Mouse (Mus musculus): ENCODE data around the gene Bid. TPM values are rescaled to one million over a fixed set of nuclear protein-coding genes. Genes with fewer than 3 reads are reported as not detected.

The Bid gene
- polyA plus RNA-seq, 1 experiment from 2014 or later, result 26.8 TPM

DNA sequence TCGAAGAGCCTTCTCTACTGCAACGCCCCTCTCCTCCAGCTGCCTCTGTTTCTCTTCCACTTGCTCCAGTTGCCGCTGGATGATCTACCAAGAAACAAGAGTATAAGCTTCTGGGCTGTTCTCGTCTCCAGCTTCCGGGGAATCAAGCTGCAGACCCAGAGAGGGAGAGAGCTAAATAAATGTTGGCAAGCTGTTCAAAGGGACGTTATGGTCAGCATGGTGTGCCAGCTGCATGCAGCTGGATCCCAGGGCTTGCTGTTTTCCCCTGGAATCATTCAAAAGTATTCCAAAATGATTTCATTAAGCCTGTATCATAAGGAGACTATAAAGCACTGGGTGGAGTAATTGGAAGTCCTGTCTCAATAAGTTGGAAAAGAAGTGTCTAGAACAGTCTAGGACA is 34.7 kb upstream of the Bid start:
- H3K27me3 ChIP-seq (ENCODE audit: insufficient read depth, low read length), result no peaks in the 10 kb centered on the region
- no peak overlapping the region for H3K9ac ChIP-seq (replicated peaks; ENCODE audit: low read length)
- H3K4me1 ChIP-seq (ENCODE audit: insufficient read depth, low read length), result no peaks in the 10 kb centered on the region
- no peak overlapping the region for H3K4me2 ChIP-seq (replicated peaks; ENCODE audit: low read depth, low read length)
- no peak overlapping the region for H3K27ac ChIP-seq (ENCODE audit: low read length)
- no peak for ATAC-seq (ENCODE audit: low FRiP score, low TSS enrichment)
- 92% methylated on average over 6 of the region's 6 CpGs for WGBS
- peaks cover 18% of the 10 kb centered on the region; the same call in 1 of the 2 replicates for H3K36me3 ChIP-seq (ENCODE audit: insufficient read depth, low read length)
- H3K4me3 ChIP-seq (ENCODE audit: low read length), result no peak overlapping the region
- H3K9me3 ChIP-seq (ENCODE audit: low read length), result no peaks in the 10 kb centered on the region

DNA sequence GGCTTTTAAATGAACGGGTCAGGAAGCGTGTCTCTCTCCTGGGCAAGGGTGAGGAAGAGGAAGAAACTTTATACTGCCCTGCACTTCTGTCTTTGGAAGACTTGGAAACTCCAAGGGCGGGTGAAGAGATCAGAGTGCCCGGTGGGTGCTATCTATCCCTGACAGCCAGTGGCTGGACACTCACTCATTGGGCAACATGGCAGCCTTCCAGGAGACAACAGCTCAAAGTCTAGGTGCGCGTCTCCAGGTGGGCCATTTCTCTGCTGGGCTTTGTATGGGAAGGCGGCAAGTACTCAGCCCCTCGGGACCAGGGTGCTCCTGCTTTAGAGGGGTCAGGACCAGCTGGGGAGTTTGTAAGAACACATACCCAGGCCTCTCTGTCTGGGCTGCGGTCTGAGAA is 28.9 kb upstream of the Bid start:
- no peak overlapping the region for H3K4me2 ChIP-seq (replicated peaks; ENCODE audit: low read depth, low read length)
- no peak for ATAC-seq (ENCODE audit: low FRiP score, low TSS enrichment)
- no peaks in the 10 kb centered on the region for H3K9me3 ChIP-seq (ENCODE audit: low read length)
- H3K4me1 ChIP-seq (ENCODE audit: insufficient read depth, low read length), result no peaks in the 10 kb centered on the region
- H3K27ac ChIP-seq (ENCODE audit: low read length), result no peak overlapping the region
- H3K36me3 ChIP-seq (ENCODE audit: insufficient read depth, low read length), result peaks cover 5% of the 10 kb centered on the region; the same call in 1 of the 2 replicates
- H3K9ac ChIP-seq (replicated peaks; ENCODE audit: low read length), result no peak overlapping the region
- 93% methylated on average over 9 of the region's 9 CpGs for WGBS
- no peaks in the 10 kb centered on the region for H3K27me3 ChIP-seq (ENCODE audit: insufficient read depth, low read length)
- no peak overlapping the region for H3K4me3 ChIP-seq (ENCODE audit: low read length)

DNA sequence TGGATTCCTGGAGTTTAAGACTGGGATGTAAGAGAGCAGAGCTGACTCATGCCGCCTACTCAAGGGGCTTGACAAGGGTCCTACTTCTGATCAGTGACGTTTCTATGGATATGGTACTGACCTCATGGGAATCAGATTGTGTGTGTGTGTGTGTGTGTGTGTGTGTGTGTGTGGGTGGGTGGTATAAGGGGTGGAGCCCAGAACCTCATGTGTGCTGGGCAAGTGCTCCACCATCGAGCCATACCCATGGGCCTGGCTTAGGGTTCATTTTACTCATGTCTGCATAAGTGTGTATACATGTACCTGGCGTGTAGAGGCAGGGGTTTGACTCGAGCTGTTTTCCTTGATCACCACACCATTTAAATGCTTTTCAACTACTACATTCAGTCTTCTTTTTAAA is 27.3 kb upstream of the Bid start:
- no peaks in the 10 kb centered on the region for H3K4me1 ChIP-seq (ENCODE audit: insufficient read depth, low read length)
- H3K27ac ChIP-seq (ENCODE audit: low read length), result no peak overlapping the region
- no peak overlapping the region for H3K4me3 ChIP-seq (ENCODE audit: low read length)
- no peak overlapping the region for H3K9ac ChIP-seq (replicated peaks; ENCODE audit: low read length)
- no peaks in the 10 kb centered on the region for H3K36me3 ChIP-seq (ENCODE audit: insufficient read depth, low read length)
- no peak overlapping the region for H3K4me2 ChIP-seq (replicated peaks; ENCODE audit: low read depth, low read length)
- no peaks in the 10 kb centered on the region for H3K9me3 ChIP-seq (ENCODE audit: low read length)
- H3K27me3 ChIP-seq (ENCODE audit: insufficient read depth, low read length), result no peaks in the 10 kb centered on the region
- WGBS, result 91% methylated on average over 5 of the region's 5 CpGs
- no peak for ATAC-seq (ENCODE audit: low FRiP score, low TSS enrichment)

DNA sequence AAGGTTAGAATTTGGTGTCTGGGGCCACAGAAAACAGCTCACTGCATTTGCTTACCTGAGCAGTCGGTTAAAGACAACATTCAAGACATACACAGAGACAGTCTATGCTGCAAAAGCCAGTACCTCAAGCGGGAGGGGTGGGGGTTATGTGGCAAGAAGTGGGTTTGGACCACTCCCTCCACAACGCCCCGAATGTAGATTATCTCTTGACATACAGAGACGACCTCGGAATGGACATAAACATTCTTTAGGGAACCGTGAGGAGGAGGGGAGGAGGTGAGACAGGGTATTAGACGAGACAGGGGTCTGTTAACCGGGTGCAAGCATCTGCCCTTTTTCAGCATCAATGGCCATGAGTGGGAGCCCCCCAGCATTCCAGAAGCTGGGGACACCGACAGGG is 26.9 kb upstream of the Bid start:
- Histone ChIP-seq H3K9me3 (ENCODE audit: low read length) (no peaks in the 10 kb centered on the region), H3K36me3 (ENCODE audit: insufficient read depth, low read length) (no peaks in the 10 kb centered on the region), H3K9ac (replicated peaks; ENCODE audit: low read length) (no peak overlapping the region), H3K27me3 (ENCODE audit: insufficient read depth, low read length) (no peaks in the 10 kb centered on the region), H3K4me1 (ENCODE audit: insufficient read depth, low read length) (no peaks in the 10 kb centered on the region), H3K27ac (ENCODE audit: low read length) (no peak overlapping the region), H3K4me3 (ENCODE audit: low read length) (no peak overlapping the region), H3K4me2 (replicated peaks; ENCODE audit: low read depth, low read length) (no peak overlapping the region)
- 73% methylated on average over 10 of the region's 10 CpGs for WGBS
- no peak for ATAC-seq (ENCODE audit: low FRiP score, low TSS enrichment)

DNA sequence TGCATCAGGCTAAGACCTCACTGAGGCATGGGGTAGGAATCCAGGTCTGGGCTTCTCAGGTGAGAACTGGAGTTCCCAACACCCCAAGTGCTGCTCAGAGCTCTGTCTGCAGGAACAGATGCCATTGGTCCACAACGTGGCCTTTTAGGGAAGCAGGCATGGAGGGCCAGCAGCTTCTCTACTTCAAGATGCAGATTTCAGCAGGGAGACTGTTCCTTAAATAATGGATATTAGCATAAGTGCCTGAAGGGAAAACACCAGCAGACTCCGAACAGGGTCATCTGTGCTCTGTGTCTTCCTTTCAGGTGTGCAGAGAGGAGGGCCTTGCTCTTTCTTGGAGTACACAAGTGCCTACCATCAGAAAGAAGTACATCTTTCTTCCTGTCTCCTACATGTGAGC is 26.4 kb upstream of the Bid start:
- H3K9me3 ChIP-seq (ENCODE audit: low read length), result no peaks in the 10 kb centered on the region
- H3K27ac ChIP-seq (ENCODE audit: low read length), result no peak overlapping the region
- H3K27me3 ChIP-seq (ENCODE audit: insufficient read depth, low read length), result no peaks in the 10 kb centered on the region
- H3K4me2 ChIP-seq (replicated peaks; ENCODE audit: low read depth, low read length), result no peak overlapping the region
- no peak for ATAC-seq (ENCODE audit: low FRiP score, low TSS enrichment)
- H3K4me1 ChIP-seq (ENCODE audit: insufficient read depth, low read length), result no peaks in the 10 kb centered on the region
- H3K36me3 ChIP-seq (ENCODE audit: insufficient read depth, low read length), result no peaks in the 10 kb centered on the region
- 63% methylated on average over 2 of the region's 2 CpGs for WGBS
- no peak overlapping the region for H3K9ac ChIP-seq (replicated peaks; ENCODE audit: low read length)
- no peak overlapping the region for H3K4me3 ChIP-seq (ENCODE audit: low read length)

DNA sequence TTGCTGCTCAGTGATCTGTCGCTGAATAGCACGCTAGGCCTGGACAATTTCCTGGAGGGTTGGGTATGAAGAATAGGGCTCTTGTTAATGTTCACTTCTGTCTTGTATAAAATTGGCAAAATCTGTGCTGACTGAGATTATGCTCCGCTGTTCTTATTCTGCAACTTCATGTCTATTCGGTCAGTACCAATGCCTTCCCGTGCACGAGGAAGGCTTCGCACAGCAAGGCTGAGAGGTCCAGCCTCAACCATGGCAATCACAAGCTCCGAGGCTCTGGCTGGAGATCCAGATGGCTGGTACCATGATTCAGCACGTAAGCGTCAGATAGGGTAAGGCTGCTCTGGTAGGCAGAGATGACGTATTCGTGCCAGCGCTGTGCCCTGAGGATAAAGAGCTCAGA is 24.9 kb upstream of the Bid start:
- H3K27me3 ChIP-seq (ENCODE audit: insufficient read depth, low read length), result no peaks in the 10 kb centered on the region
- no peak; the same call in 1 of the 2 replicates for ATAC-seq (ENCODE audit: low FRiP score, low TSS enrichment)
- no peaks in the 10 kb centered on the region for H3K36me3 ChIP-seq (ENCODE audit: insufficient read depth, low read length)
- 92% methylated on average over 13 of the region's 13 CpGs for WGBS
- no peaks in the 10 kb centered on the region for H3K9me3 ChIP-seq (ENCODE audit: low read length)
- H3K9ac ChIP-seq (replicated peaks; ENCODE audit: low read length), result no peak overlapping the region
- no peaks in the 10 kb centered on the region for H3K4me1 ChIP-seq (ENCODE audit: insufficient read depth, low read length)
- no peak overlapping the region for H3K4me3 ChIP-seq (ENCODE audit: low read length)
- H3K4me2 ChIP-seq (replicated peaks; ENCODE audit: low read depth, low read length), result no peak overlapping the region
- H3K27ac ChIP-seq (ENCODE audit: low read length), result 0 out of 2 replicates have a peak overlapping the region, but pooled peaks have one; percentile 37

DNA sequence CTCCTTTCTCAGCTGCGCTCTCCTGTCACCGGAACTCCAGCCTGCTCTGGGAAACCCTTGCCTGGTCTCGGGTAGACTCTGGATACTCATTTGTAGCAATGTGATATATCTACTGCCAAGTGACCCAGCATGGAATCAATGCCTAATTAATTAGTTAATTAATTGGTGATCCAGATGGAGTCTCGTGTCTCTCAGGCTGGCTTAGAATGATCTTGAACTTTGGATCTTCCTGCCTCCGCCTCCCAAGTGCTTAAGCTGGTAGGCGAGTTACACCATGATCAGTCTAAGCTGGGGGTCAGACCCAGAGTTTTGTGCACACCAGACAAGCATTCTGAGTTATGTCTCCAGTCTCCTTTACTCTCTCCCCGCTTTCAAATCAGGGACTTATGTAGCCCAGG is 24.4 kb upstream of the Bid start:
- H3K4me1 ChIP-seq (ENCODE audit: insufficient read depth, low read length), result no peaks in the 10 kb centered on the region
- H3K27ac ChIP-seq (ENCODE audit: low read length), result peak overlapping the region; percentile 37; the same call in 1 of the 2 replicates
- H3K4me2 ChIP-seq (replicated peaks; ENCODE audit: low read depth, low read length), result no peak overlapping the region
- no peaks in the 10 kb centered on the region for H3K36me3 ChIP-seq (ENCODE audit: insufficient read depth, low read length)
- no peak overlapping the region for H3K4me3 ChIP-seq (ENCODE audit: low read length)
- H3K27me3 ChIP-seq (ENCODE audit: insufficient read depth, low read length), result no peaks in the 10 kb centered on the region
- 62% methylated on average over 7 of the region's 7 CpGs for WGBS
- peak; percentile 46; the same call in 1 of the 2 replicates for ATAC-seq (ENCODE audit: low FRiP score, low TSS enrichment)
- no peak overlapping the region for H3K9ac ChIP-seq (replicated peaks; ENCODE audit: low read length)
- H3K9me3 ChIP-seq (ENCODE audit: low read length), result no peaks in the 10 kb centered on the region

DNA sequence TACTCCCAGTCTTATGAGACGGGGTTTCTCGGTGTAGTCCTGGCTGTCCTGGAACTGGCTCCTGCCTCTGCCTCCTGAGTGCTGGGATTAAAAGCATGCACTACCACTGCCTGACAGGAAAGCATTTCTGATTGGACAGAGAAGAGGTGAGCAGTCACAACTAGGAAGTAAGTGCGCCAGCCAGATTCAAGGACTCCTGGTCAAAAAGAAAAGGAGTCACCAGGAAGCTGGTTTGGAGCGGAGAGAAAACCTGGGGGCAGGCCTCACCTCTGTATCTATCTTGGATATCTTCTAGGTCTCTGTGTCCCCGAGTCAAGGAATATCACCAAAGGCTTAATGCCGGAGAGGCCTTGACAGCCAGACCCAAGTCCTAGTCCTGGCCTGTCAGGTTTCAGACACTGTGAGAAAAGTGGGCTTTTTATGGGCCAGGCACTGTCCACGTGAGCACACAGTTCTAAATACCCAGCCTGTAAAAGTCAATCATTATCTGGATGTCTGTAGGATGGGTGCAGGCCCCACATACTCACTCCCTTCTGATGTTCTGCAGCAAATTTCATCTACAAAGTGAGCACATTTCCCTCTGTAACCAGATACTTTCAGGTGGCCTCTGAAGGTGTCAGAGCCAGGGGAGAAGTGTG is 23.9 kb upstream of the Bid start:
- no peaks in the 10 kb centered on the region for H3K9me3 ChIP-seq (ENCODE audit: low read length)
- H3K36me3 ChIP-seq (ENCODE audit: insufficient read depth, low read length), result no peaks in the 10 kb centered on the region
- no peak overlapping the region for H3K4me2 ChIP-seq (replicated peaks; ENCODE audit: low read depth, low read length)
- H3K4me3 ChIP-seq (ENCODE audit: low read length), result no peak overlapping the region
- no peak overlapping the region for H3K9ac ChIP-seq (replicated peaks; ENCODE audit: low read length)
- peak overlapping the region; percentile 16; the same call in 1 of the 2 replicates for H3K27ac ChIP-seq (ENCODE audit: low read length)
- ATAC-seq (ENCODE audit: low FRiP score, low TSS enrichment), result peak; percentile 17; the same call in 1 of the 2 replicates
- no peaks in the 10 kb centered on the region for H3K4me1 ChIP-seq (ENCODE audit: insufficient read depth, low read length)
- WGBS, result 84% methylated on average over 7 of the region's 7 CpGs
- no peaks in the 10 kb centered on the region for H3K27me3 ChIP-seq (ENCODE audit: insufficient read depth, low read length)

DNA sequence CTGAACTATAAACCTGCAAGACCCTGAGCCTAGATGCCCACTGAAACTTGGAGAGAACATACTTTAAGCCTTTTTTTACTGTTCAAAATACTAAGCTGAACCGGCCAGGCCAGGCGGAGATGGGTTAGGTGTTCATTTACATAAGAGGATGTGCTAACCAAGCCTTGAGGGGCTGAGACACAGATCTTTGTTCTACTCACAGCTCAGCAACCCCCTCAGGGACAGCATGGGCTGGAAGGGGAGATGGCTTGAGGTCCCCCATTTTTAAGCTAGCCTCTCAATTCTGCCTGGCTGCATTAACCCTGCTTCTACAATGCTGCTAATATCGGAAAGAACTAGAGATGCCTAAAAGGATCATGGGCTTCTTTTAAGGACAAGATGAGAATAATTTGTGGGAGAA is 23.1 kb upstream of the Bid start:
- H3K9ac ChIP-seq (replicated peaks; ENCODE audit: low read length), result no peak overlapping the region
- no peak overlapping the region for H3K27ac ChIP-seq (ENCODE audit: low read length)
- H3K9me3 ChIP-seq (ENCODE audit: low read length), result no peaks in the 10 kb centered on the region
- H3K4me3 ChIP-seq (ENCODE audit: low read length), result no peak overlapping the region
- no peak for ATAC-seq (ENCODE audit: low FRiP score, low TSS enrichment)
- no peak overlapping the region for H3K4me2 ChIP-seq (replicated peaks; ENCODE audit: low read depth, low read length)
- 86% methylated on average over 3 of the region's 3 CpGs for WGBS
- no peaks in the 10 kb centered on the region for H3K4me1 ChIP-seq (ENCODE audit: insufficient read depth, low read length)
- peaks cover 2% of the 10 kb centered on the region for H3K36me3 ChIP-seq (ENCODE audit: insufficient read depth, low read length)
- no peaks in the 10 kb centered on the region for H3K27me3 ChIP-seq (ENCODE audit: insufficient read depth, low read length)

DNA sequence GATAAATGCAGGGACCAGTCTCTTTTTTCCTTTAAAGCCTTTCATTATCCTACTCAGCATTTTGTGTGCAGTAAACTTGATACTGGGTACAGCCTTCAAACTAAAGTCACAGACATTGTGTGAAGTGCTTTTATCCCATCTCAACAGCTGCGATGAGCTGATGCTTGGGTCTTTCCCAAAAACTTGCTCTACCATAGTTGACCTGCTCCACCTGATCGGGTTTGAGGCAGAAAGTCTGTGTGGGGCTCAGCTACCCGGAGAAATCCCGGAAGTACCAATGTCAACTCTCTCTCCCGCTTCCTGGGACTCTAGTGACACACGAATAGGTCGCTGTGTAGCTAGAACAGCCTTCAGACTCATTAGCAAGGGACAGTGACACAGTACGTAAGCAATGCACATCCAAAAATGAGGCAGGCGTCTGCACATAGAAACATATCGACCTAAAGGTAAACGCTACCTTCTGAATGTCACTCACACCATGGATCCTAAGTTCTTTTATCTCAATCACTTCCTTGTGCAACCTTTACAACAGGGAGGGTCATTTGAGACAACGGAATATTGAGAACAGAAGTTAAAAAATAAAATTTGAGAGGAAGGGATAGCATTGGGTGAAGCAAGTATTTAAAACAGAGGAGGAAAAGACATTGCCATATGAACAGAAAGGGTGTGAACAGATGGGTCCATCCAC is 22.3 kb upstream of the Bid start:
- Histone ChIP-seq H3K27ac (ENCODE audit: low read length) (no peak overlapping the region), H3K4me1 (ENCODE audit: insufficient read depth, low read length) (no peaks in the 10 kb centered on the region), H3K27me3 (ENCODE audit: insufficient read depth, low read length) (no peaks in the 10 kb centered on the region), H3K9me3 (ENCODE audit: low read length) (no peaks in the 10 kb centered on the region), H3K4me2 (replicated peaks; ENCODE audit: low read depth, low read length) (no peak overlapping the region), H3K36me3 (ENCODE audit: insufficient read depth, low read length) (peaks cover 11% of the 10 kb centered on the region), H3K4me3 (ENCODE audit: low read length) (no peak overlapping the region), H3K9ac (replicated peaks; ENCODE audit: low read length) (no peak overlapping the region)
- 86% methylated on average over 12 of the region's 12 CpGs for WGBS
- no peak for ATAC-seq (ENCODE audit: low FRiP score, low TSS enrichment)

Measured in kidney, embryonic 16.5 days (tissue).